Mouse (Mus musculus) stomach, embryonic 14.5 days (tissue): ENCODE measurements around the gene Rab44. TPM values are rescaled to one million over a fixed set of nuclear protein-coding genes. Genes with fewer than 3 reads are reported as not detected.

Experiments used
- ATAC-seq: fragments of 200-750 bp; cut with Nextera tagmentation; 2 replicates; pipeline ENCODE4 v1.8.0; 2017; ENCODE audit warnings: low read depth, moderate TSS enrichment; ENCODE audit not compliant: insufficient number of reproducible peaks, insufficient read depth, low FRiP score
- H3K27ac ChIP-seq: fragments of 300-500 bp; sonication (generic); 2 replicates; pipeline ENCODE4 v1.5.1; 2014; ENCODE audit warnings: mild to moderate bottlenecking, low read length, moderate library complexity, mixed read lengths
- H3K27me3 ChIP-seq: fragments of 300-500 bp; sonication (generic); 2 replicates; pipeline ENCODE4 v1.6.1; 2014; ENCODE audit warnings: low read length, control low read depth, mixed read lengths; ENCODE audit not compliant: control insufficient read depth, insufficient read depth
- H3K36me3 ChIP-seq: fragments of 300-500 bp; sonication (generic); 2 replicates; pipeline ENCODE4 v1.6.1; 2014; ENCODE audit warnings: mild to moderate bottlenecking, control low read depth, low read length, moderate library complexity, mixed read lengths; ENCODE audit not compliant: control insufficient read depth, insufficient read depth
- H3K4me1 ChIP-seq: fragments of 300-500 bp; sonication (generic); 2 replicates; pipeline ENCODE4 v1.6.1; 2014; ENCODE audit warnings: low read length, control low read depth, mixed read lengths; ENCODE audit not compliant: control insufficient read depth, insufficient read depth
- H3K4me2 ChIP-seq: fragments of 300-500 bp; sonication (generic); replicated peaks from 2 replicates; pipeline ENCODE4 v1.6.1; 2014; ENCODE audit warnings: low read depth, low read length, control low read depth
- H3K4me3 ChIP-seq: fragments of 300-500 bp; sonication (generic); 2 replicates; pipeline ENCODE4 v1.5.1; 2014; ENCODE audit warnings: low read depth, low read length, control low read depth
- H3K9ac ChIP-seq: fragments of 300-500 bp; sonication (generic); replicated peaks from 2 replicates; pipeline ENCODE4 v1.6.1; 2014; ENCODE audit warnings: low read depth, mild to moderate bottlenecking, control low read depth, low read length, moderate library complexity, mixed read lengths
- H3K9me3 ChIP-seq: fragments of 300-500 bp; sonication (generic); 2 replicates; pipeline ENCODE4 v1.6.1; 2016; ENCODE audit warnings: low read depth, low read length, control low read depth; ENCODE audit not compliant: control insufficient read depth
- WGBS: fragments of 180-500 bp; shearing (Covaris S2); extraction: QIAGEN DNeasy Blood & Tissue Kit; methylation state at CpG from one replicate; pipeline ENCODE4 v1.1.7; 2014; 5-methylcytosine and 5-hydroxymethylcytosine counted together
- polyA plus RNA-seq: library from polyadenylated mRNA; unstranded; fragments of >200 nt; fragmentation: Nextera tagmentation; extraction: Ambion mirVana; gene quantifications from 2 replicates; pipeline ENCODE4 v1.2.1, GENCODE M21; 2014

The Rab44 gene
- polyA plus RNA-seq, 1 experiment from 2014 or later: 0.39 TPM

GRCm38 (mm10) chr17:29147773-29148172 is 33.8 kb downstream of the Rab44 start:
- Histone ChIP-seq H3K9ac (no peak overlapping the region), H3K36me3 (no peaks in the 10 kb centered on the region), H3K27ac (no peak overlapping the region), H3K9me3 (no peaks in the 10 kb centered on the region; the same call in 1 of the 2 replicates), H3K4me1 (no peaks in the 10 kb centered on the region), H3K4me2 (no peak overlapping the region), H3K27me3 (no peaks in the 10 kb centered on the region), H3K4me3 (no peak overlapping the region)
- ATAC-seq: 0 out of 2 replicates have a peak, but pooled peaks have one; percentile 5
- 80% methylated on average over 6 of the region's 6 CpGs for WGBS

- H3K27me3 ChIP-seq: no peaks in the 10 kb centered on the region
- WGBS: 81% methylated on average over 7 of the region's 7 CpGs
Observed at GRCm38 (mm10) chr17:29149766-29150165, 35.8 kb downstream of the Rab44 start.

GRCm38 (mm10) chr17:29152547-29152946 is 38.6 kb downstream of the Rab44 start:
- Histone ChIP-seq H3K27me3 (no peaks in the 10 kb centered on the region), H3K27ac (no peak overlapping the region), H3K4me3 (no peak overlapping the region), H3K36me3 (no peaks in the 10 kb centered on the region), H3K4me1 (peaks cover 19% of the 10 kb centered on the region), H3K9ac (no peak overlapping the region), H3K9me3 (no peaks in the 10 kb centered on the region), H3K4me2 (no peak overlapping the region)
- WGBS: 68% methylated on average over 5 of the region's 5 CpGs
- no peak for ATAC-seq

More at GRCm38 (mm10) chr17:29149766-29150165, 35.8 kb downstream of the Rab44 start:
- no peak overlapping the region for H3K4me3 ChIP-seq
- no peaks in the 10 kb centered on the region for H3K4me1 ChIP-seq
- no peaks in the 10 kb centered on the region; the same call in 1 of the 2 replicates for H3K9me3 ChIP-seq
- no peak overlapping the region for H3K9ac ChIP-seq
- H3K4me2 ChIP-seq: no peak overlapping the region
- ATAC-seq: no peak
- no peak overlapping the region for H3K27ac ChIP-seq
- no peaks in the 10 kb centered on the region for H3K36me3 ChIP-seq

GRCm38 (mm10) chr17:29154247-29154646 is 40.3 kb downstream of the Rab44 start:
- H3K9ac ChIP-seq: no peak overlapping the region
- no peaks in the 10 kb centered on the region for H3K27me3 ChIP-seq
- no peak for ATAC-seq
- H3K4me2 ChIP-seq: no peak overlapping the region
- H3K36me3 ChIP-seq: no peaks in the 10 kb centered on the region
- H3K27ac ChIP-seq: no peak overlapping the region
- peaks cover 19% of the 10 kb centered on the region for H3K4me1 ChIP-seq
- H3K4me3 ChIP-seq: no peak overlapping the region
- H3K9me3 ChIP-seq: no peaks in the 10 kb centered on the region
- 83% methylated on average over 13 of the region's 13 CpGs for WGBS

- peaks cover 19% of the 10 kb centered on the region for H3K4me1 ChIP-seq
- H3K27me3 ChIP-seq: no peaks in the 10 kb centered on the region
- no peaks in the 10 kb centered on the region for H3K9me3 ChIP-seq
- H3K4me3 ChIP-seq: no peak overlapping the region
- H3K4me2 ChIP-seq: no peak overlapping the region
- H3K36me3 ChIP-seq: no peaks in the 10 kb centered on the region
- peak overlapping the region; percentile 66; the same call in 1 of the 2 replicates for H3K27ac ChIP-seq
- no peak overlapping the region for H3K9ac ChIP-seq
- ATAC-seq: peak; percentile 47; the same call in 1 of the 2 replicates
- WGBS: 56% methylated on average over 12 of the region's 12 CpGs
Observed at GRCm38 (mm10) chr17:29155355-29156135, 41.6 kb downstream of the Rab44 start.

- Histone ChIP-seq H3K9ac (no peak overlapping the region), H3K27me3 (no peaks in the 10 kb centered on the region), H3K27ac (peak overlapping the region; percentile 66; the same call in 1 of the 2 replicates), H3K4me2 (no peak overlapping the region), H3K36me3 (no peaks in the 10 kb centered on the region), H3K4me1 (peaks cover 19% of the 10 kb centered on the region), H3K9me3 (peaks cover 3% of the 10 kb centered on the region; the same call in 1 of the 2 replicates), H3K4me3 (no peak overlapping the region)
- ATAC-seq: no peak
- WGBS: 81% methylated on average over 16 of the region's 16 CpGs
Observed at GRCm38 (mm10) chr17:29156396-29156795, 42.5 kb downstream of the Rab44 start.

- Histone ChIP-seq H3K9me3 (peaks cover 5% of the 10 kb centered on the region; the same call in 1 of the 2 replicates), H3K36me3 (no peaks in the 10 kb centered on the region), H3K27ac (no peak overlapping the region), H3K27me3 (no peaks in the 10 kb centered on the region), H3K4me2 (no peak overlapping the region), H3K4me1 (peaks cover 19% of the 10 kb centered on the region), H3K9ac (no peak overlapping the region), H3K4me3 (no peak overlapping the region)
- WGBS: 80% methylated on average over 8 of the region's 8 CpGs
- no peak for ATAC-seq
Observed at GRCm38 (mm10) chr17:29156866-29157265, 42.9 kb downstream of the Rab44 start.

GRCm38 (mm10) chr17:29158899-29159298 is 45.0 kb downstream of the Rab44 start:
- Histone ChIP-seq H3K27ac (no peak overlapping the region), H3K4me1 (peaks cover 19% of the 10 kb centered on the region), H3K4me3 (no peak overlapping the region), H3K36me3 (no peaks in the 10 kb centered on the region), H3K27me3 (no peaks in the 10 kb centered on the region), H3K9me3 (peaks cover 5% of the 10 kb centered on the region; the same call in 1 of the 2 replicates), H3K4me2 (no peak overlapping the region), H3K9ac (no peak overlapping the region)
- 87% methylated on average over 15 of the region's 15 CpGs for WGBS
- no peak for ATAC-seq
